ENCODE assay signal across 37 mouse cellular contexts in genomic region chr8:72106740-72107139, GRCm38 (mm10). TPM values are rescaled to one million over a fixed set of nuclear protein-coding genes. Genes with fewer than 3 reads are reported as not detected.
"Had no signal": no experiment of that assay in that cellular context is flagged by ENCODE, and none has a peak within 500 bp of the region (broad histone marks: within the 10 kb centered on the region; RNA-seq: fewer than 3 reads in every experiment).

TSS of gene Olfr374 (plus strand) at chr8:72107040.

- ATAC-seq: liver, embryonic 12.5 days; liver, postnatal 0 days; lung, postnatal 0 days; midbrain, embryonic 13.5 days; midbrain, embryonic 15.5 days; midbrain, embryonic 16.5 days had no signal

- H3K4me3 ChIP-seq: limb, embryonic 10.5 days; limb, embryonic 12.5 days; limb, embryonic 13.5 days; limb, embryonic 15.5 days; liver, embryonic 12.5 days; liver, embryonic 13.5 days; liver, embryonic 15.5 days; lung, embryonic 15.5 days; midbrain, embryonic 10.5 days; midbrain, embryonic 12.5 days; midbrain, embryonic 13.5 days; midbrain, embryonic 15.5 days; myocyte; neural tube, embryonic 12.5 days had no signal

- H3K36me3 ChIP-seq: limb, embryonic 10.5 days; limb, embryonic 12.5 days; limb, embryonic 13.5 days; limb, embryonic 15.5 days; liver, embryonic 12.5 days; liver, embryonic 13.5 days; liver, embryonic 15.5 days; lung, embryonic 15.5 days; midbrain, embryonic 10.5 days; midbrain, embryonic 12.5 days; midbrain, embryonic 13.5 days; midbrain, embryonic 15.5 days; neural tube, embryonic 12.5 days had no signal

- H3K27me3 ChIP-seq: limb, embryonic 13.5 days; limb, embryonic 15.5 days; liver, embryonic 12.5 days; liver, embryonic 13.5 days; liver, embryonic 15.5 days; lung, embryonic 15.5 days; midbrain, embryonic 12.5 days; midbrain, embryonic 13.5 days; midbrain, embryonic 15.5 days had no signal

- H3K4me1 ChIP-seq: limb, embryonic 10.5 days; limb, embryonic 12.5 days; limb, embryonic 13.5 days; limb, embryonic 15.5 days; liver, embryonic 12.5 days; liver, embryonic 13.5 days; liver, embryonic 15.5 days; lung, embryonic 15.5 days; midbrain, embryonic 10.5 days; midbrain, embryonic 12.5 days; midbrain, embryonic 13.5 days; midbrain, embryonic 15.5 days; neural tube, embryonic 12.5 days had no signal

- H3K27ac ChIP-seq: limb, embryonic 10.5 days; limb, embryonic 12.5 days; limb, embryonic 13.5 days; limb, embryonic 15.5 days; liver, embryonic 12.5 days; liver, embryonic 13.5 days; liver, embryonic 14.5 days; liver, embryonic 15.5 days; lung, embryonic 15.5 days; macrophage; midbrain, embryonic 10.5 days; midbrain, embryonic 12.5 days; midbrain, embryonic 13.5 days; midbrain, embryonic 15.5 days; neural tube, embryonic 12.5 days had no signal

- H3K9me3 ChIP-seq: limb, embryonic 10.5 days; limb, embryonic 15.5 days; liver, embryonic 12.5 days; liver, embryonic 13.5 days; liver, embryonic 15.5 days; lung, embryonic 15.5 days; midbrain, embryonic 15.5 days had no signal

- H3K9ac ChIP-seq: limb, embryonic 12.5 days; limb, embryonic 13.5 days; limb, embryonic 15.5 days; liver, embryonic 12.5 days; liver, embryonic 13.5 days; liver, embryonic 14.5 days; liver, embryonic 15.5 days; liver, postnatal 0 days; lung, embryonic 14.5 days; lung, embryonic 15.5 days; midbrain, embryonic 12.5 days; midbrain, embryonic 13.5 days; midbrain, embryonic 15.5 days; neural tube, embryonic 12.5 days had no signal

- DNase-seq: left cerebral cortex, postnatal 4 days; liver; liver, embryonic 13.5 days; liver, postnatal 0 days; lung, adult 18-20 months; lung, adult 2 months; lung, embryonic 14.5 days; lung, postnatal 10 days; lung, postnatal 14 days; lung, postnatal 36 days; lung, postnatal 4 days; midbrain, embryonic 14.5 days had no signal

- H3K4me2 ChIP-seq: limb, embryonic 12.5 days; limb, embryonic 13.5 days; limb, embryonic 15.5 days; liver, embryonic 11.5 days; liver, embryonic 12.5 days; liver, embryonic 13.5 days; liver, embryonic 15.5 days; lung, embryonic 14.5 days; lung, embryonic 15.5 days; midbrain, embryonic 11.5 days; midbrain, embryonic 12.5 days; midbrain, embryonic 13.5 days; midbrain, embryonic 15.5 days; neural tube, embryonic 12.5 days had no signal

RNA-seq across cellular contexts. Expression of gene Olfr374, which starts in this region (rescaled TPM):
- polyA plus RNA-seq: limb, embryonic 10.5 days; limb, embryonic 11.5 days; limb, embryonic 12.5 days; limb, embryonic 13.5 days; liver, adult 2 months; liver, embryonic 11.5 days; liver, embryonic 12.5 days; liver, embryonic 13.5 days; liver, embryonic 14.5 days; liver, embryonic 16.5 days; liver, postnatal 0 days; lung, adult 2 months; lung, embryonic 15.5 days; lung, embryonic 16.5 days; lung, postnatal 0 days; macrophage; midbrain, embryonic 10.5 days; midbrain, embryonic 11.5 days; midbrain, embryonic 12.5 days; midbrain, embryonic 13.5 days; midbrain, embryonic 14.5 days; midbrain, postnatal 0 days; myocyte; neural tube, embryonic 11.5 days; neural tube, embryonic 12.5 days had no signal
